Mouse (Mus musculus) cerebellum, adult 8-10 months (tissue): ENCODE data around the gene Arhgef3.
"Not testable (repeated sequence)": the region's sequence is repeated elsewhere in the genome, so short reads cannot be mapped to it uniquely, and the experiment has no call there.

Experiments used
- DNase-seq: peaks from one replicate; pipeline ENCODE4 v3.0.0; 2022

Gene Arhgef3

DNA sequence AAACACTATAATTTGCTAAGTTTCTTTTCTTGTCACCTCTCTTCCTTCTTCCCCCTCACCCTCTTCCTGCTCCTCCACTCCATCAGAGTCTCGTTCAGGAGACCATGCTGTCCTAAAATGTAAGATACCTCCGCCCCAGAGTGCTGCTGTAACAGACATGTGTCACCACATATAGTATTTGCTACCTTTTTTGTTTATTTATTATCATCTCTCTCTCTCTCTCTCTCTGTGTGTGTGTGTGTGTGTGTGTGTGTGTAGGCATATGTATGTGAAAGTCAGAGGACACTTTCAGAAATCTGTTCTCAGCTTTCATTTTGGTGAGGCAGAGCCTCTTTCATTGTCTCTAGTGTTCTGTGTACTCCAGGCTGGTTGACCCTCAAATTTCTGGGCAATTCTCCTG is 119.0 kb downstream of the Arhgef3 start:
- no peak for DNase-seq

DNA sequence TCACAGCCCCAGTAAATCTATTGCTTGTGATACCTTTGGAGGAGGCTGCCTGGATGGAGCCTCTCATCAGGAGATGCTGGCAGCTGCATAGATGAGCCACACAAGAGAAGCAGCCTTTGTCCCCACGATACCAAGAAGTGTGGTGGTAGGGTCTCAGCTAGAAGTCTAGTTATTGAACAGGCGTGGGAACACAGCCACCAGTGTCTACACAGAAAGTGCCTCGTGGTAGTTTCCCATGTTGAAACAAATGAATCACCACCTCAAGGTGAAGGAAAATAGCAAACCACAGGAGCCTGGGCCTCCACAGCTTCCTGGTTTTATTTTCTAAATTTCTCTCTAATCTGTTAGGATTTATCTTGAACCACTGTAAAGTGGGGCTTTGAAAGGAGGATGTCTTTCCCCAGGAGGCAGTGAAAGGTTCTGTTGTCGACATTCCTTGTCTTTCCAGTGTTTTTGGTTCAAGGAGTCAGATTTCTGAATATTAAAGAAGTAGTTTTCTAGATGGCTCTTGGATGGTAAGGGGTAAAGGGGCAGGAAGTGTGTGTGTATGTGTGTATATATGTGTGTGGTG is 119.7 kb downstream of the Arhgef3 start:
- no peak for DNase-seq

DNA sequence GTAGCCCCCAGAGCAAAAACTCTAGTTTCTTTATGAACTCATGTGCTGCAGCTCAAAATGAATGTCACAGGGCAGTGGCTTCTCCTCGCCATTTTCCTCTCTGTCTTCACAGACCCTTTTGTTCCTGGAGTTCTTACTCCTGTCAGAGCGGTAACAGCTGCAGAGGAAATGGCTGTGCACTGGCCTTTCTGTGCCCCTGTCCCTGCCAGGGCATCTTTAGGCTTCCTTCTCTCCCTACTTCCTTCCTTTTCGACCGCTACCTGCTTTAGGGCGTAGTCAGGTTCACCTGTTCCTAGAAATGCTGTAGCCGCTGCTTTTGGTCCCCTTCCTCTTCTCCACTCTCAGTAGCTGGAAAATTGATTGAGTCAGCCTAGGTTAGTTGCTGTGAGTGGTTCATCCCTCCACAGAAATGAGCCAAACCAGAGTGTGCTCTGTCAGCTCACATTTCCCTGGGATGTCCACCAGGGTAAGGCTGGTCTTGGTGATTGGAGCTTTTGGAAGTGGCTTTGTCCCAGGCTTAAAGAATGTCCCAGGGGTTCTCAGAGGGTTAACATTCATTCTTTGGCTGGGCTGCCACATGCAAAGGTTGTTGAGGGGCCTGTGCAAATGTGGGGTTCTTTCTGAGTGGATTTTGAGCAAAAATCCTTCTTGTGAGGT is 121.3 kb downstream of the Arhgef3 start:
- no peak for DNase-seq

DNA sequence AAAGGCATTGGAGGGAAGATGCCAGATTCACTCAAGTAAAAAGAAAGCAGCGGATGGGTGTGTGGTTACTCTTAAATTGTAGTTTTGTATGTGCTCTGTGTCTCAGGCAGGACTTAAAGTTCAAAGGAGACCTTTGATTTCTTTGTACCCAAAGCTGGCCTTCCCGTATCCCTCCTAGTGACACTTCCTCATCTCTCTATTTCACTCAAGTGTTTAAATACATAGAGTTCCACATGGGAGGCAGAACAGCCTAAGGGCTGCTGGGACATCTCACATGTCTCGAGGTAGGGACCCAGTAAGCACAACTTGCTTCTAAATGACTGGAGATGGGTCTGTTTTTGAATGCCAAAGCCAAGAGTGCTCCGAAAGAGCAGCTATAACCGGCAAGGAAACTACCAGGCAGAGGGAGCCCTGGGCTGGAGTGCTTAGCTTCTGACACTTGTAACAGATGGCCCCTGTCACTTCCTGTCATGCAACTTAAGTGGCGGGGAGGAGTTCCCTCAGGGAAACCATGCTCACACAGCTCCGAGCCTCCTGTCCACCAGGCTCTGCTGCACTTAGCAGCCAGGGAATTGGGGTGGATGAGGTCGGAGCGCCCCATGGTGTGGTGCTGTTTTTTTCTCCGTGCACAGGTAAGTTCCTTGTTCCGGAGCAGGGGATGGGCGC is 123.0 kb downstream of the Arhgef3 start:
- DNase-seq = peak; percentile 64

DNA sequence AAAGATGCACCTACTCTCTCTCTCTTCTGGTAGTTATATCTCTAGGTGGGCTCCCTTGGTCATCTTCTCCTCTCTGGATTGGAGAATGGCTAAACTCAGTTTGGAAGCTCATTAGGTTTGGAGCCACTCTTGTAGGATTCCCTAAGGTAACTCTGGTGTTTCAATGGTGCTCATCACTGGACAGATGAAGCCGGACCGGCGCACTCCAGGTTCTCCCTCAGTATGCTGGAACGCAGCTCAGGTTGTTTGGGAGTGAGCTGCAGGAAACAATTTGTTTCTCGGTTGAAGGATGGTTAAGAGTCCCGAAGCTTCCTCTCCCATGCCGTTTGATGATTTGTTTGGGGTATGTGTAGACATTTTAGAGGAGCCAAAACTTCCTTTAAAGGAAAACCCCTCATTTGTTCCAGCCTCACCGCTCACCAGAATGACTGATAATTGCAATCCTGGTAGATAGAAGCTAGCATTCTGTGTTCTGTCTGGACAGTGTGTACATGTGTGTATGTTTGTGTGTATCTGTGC is 124.0 kb downstream of the Arhgef3 start:
- DNase-seq = peak; percentile 41

DNA sequence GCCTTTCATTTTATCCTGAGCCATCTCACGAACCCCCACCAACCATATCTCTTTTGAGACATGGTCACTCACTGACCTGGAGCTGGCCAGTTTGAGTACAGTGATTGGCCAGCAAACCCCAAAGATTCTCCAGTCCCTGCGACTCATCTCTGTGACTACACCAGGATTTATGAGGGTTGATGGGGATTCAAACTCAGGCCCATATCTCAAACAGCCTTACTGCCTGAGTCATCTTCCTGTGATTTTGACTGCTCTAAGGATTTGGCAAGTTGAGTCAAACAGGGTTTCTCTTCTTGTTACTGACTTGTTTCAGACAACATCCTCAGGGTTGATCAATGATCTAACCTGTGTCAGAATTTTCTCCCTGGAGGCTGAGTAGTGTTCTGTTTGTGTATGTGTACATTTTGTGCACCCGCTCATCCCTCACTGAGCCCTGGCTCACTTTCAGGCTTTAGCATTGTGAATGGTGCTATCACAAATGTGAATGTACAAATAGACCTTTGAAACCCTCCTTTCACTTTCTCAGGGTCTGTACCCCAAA is 124.9 kb downstream of the Arhgef3 start:
- DNase-seq = no peak

DNA sequence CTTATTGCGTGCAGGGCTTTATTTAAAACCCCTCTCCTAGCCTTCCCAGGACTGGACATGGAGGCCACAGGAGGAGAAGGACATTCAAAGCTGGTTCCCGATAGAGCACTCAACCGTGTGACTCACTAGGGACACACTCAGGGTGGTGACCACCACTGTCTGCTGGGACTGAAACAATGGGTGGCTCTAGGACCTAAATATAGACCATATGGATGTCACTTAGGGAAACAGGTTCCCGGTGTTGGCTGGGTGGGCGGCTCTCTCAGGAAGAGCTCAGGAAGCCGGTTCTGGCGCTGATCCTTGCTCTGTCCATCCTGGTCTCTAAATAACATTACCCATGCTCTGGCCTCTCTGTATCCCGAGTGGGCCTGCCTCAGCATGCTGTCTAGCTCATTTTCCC is 127.6 kb downstream of the Arhgef3 start:
- DNase-seq = no peak

DNA sequence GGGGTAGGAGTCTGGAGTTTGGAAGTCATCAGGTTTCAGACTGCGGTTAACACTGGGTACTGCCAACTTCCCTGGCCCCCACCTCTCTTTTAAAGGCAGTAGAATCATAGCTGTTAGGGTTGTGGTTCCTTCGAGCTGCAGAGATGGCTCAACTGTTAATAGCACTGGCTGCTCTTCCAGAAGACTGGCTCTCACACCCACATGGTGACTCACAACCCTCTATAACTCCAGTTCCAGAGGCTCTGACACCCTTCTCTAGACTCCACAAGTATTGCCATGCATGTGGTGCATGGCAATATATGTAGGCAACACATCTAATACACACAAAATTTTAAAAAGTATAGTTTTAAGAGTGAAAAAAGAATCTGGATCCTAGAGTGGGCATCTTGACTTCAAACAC is 128.1 kb downstream of the Arhgef3 start:
- DNase-seq = no peak

DNA sequence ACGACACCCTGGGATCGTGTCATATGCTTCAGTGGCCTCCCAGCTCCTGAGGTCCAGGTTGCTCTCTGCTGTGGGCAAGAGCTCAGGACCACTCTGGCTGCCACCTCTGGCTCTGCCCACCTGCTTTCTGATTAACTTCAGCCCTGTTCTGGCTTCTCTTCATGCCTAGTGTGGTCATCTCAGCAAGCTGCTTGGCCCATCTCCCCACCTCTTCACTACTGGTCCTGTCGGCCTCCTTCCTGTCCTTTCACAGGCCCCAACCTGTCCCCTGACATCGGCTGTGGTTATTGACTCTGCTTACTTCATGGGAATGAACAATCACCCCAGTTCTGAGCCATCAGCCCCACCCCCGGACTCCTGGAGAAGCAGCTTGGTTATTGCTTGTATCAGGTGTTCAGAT is 128.9 kb downstream of the Arhgef3 start:
- DNase-seq = no peak

DNA sequence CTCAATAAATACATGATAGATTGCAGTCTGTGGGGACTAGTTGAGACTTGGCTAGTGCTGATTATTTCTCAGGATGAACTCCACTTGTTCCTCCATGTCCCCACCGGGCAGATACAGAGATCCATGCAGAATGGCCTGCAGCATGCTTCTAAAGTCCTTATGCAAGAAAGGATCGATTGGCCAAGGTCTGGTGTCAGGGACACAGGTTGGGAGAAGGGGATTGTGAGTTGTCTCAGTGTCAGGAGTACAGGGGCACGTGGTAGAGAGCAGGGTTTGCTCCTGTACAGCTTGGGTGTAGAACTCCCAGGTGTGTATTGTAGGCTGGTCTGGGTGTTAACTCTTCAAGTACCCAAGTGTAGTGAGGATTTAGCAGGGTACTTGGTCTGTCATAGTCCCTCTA is 130.2 kb downstream of the Arhgef3 start:
- DNase-seq = no peak

DNA sequence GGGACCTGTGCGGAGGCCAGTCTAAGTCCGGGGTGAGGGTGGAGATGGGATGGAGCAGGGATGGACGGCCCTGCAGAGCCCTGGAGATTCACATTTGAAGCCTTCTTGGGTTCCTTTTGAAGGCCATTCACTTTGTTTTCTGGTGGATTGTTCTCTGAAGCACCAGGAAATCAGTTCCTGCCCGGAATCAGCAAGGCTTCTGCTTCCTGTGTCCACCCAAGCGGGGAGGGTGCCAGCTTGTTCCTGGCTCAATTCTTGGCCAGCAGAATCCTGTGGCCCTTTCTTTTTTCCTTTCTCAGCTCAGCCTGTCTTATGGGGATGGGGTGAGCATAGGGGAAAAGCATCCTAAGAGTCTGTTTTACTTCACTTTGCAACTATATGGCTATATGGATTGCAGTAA is 131.7 kb downstream of the Arhgef3 start:
- peak; percentile 52 for DNase-seq

DNA sequence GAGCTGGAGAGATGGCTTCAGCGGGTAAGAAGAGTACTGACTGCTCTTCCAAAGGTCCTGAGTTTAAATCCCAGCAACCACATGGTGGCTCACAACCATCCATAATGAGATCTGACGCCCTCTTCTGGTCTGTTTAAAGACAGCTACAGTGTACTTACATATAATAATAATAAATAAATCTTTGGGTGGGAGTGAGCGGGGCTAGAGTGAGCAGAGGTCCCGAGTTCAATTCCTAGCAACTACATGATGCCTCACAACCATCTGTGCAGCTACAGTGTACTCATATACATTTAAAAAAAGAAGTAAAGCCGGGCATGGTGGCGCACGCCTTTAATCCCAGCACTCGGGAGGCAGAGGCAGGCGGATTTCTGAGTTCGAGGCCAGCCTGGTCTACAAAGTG is 132.2 kb downstream of the Arhgef3 start:
- DNase-seq = not testable (repeated sequence)

DNA sequence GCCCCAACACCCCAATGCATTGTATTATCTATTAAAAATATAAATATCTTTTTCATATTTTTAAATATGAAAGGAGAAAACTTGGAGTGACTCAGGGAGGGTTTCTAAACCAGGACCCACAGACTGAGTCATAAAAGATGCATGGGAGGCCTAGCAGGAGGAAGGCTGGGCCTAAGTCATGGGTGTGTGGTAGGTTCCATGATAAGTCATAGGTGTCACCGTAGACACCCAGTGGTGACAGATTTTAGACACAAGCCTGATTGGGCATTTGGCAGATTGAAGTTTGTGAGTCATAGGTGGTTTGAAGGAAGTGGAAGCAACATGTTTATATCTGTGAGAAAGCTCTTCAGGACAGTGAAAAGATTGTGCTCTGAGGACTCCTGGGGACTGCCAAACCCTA is 134.4 kb downstream of the Arhgef3 start:
- DNase-seq = no peak

DNA sequence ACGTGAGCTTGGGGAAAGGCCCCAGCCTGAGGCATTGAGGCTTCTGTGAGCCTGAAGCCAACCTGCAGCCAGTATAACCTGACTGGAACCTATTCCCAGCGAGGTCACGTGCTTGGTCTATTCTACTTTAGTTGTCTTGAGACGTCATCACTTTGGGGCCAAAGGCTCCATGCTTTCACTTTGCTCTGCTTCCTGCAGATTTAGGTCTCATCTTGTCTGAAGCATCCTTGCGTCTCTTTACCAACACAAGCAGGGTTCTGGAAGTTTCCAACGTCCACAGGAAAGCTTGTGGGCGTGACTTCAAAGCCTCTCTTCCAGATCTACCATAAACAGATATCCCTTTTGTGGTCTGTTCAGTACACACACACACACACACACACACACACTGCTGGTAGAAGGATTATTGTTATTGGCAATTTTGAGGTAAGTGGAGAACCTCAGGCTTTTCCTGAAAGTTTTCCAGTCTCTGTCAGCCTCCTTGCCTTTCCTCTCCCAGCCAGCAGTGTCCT is 135.6 kb downstream of the Arhgef3 start:
- no peak for DNase-seq

DNA sequence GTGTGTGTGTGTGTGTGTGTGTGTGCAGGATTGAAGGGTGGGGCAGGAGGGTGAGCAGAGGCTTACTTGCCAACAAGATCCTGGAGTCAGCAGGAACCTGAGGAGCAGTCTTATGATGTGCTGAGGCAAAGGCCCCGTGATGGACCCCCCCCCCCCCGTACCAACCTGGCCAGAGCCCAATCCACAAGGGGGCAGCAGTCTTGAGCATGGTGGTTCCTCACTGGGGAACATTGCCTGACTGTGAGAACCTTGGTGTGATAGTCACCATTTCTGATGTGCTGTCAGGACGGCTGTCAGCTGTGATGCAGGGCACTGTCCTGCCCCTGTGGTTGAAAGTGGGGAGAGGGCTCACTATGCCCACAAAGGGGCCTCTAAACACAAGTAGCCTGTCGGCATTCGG is 138.7 kb downstream of the Arhgef3 start:
- DNase-seq = no peak

DNA sequence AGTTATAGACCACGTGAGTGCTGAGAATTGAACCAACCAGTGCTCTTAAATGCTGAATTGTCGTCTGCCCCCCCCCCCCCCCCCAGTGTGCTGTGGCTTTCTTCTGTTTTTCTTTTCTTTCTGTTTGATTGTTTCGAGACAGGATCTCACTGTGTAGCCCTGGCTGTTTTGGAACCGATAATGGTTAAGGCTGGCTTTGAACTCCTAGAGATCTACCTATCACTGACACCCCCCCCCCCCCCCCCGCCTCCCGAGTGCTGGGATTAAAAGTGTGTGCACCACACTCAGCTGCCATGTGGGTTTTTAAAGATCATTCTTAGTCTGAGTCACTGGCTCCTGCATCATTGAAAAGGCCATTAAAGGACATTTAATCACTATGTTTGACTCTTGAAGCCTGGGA is 147.7 kb downstream of the Arhgef3 start:
- no peak for DNase-seq

DNA sequence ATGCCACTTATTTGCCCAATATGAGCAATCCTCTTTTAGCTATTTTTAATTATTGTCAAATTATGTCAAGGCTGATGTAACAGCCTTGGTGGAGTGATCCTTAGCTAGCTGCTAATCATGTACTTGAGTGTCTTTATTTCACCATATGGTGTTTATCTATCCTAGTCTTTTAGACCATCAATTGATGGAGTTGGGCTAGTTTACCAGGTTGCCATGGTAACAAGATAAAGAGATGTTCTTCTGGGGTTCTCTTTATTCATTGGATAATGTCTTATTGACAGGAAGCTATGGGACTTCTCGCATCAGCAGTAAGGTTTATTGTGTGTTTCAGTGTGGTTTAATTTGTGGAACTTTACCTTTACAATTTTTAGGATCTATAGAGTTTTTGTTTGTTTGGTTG is 151.9 kb downstream of the Arhgef3 start:
- no peak for DNase-seq

DNA sequence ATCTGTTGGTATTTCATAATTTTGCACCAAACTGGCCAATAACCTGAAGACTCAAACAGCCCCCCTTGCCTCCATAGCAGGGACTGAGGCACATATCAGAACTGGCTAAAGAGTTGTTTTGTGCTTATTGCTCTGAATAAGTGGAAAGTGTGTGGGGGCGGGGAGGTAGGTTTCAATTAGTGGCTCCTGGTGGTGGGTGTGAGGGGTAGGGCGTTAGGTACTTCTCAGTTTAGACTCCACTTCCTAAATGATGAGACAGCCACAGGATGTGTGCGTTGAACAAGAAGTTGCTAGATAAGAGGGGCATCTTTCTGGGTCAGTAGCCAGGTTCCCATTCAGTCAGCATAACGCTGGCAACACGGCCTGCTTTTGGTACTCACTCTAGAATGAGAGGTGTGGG is 153.4 kb downstream of the Arhgef3 start:
- DNase-seq = no peak

DNA sequence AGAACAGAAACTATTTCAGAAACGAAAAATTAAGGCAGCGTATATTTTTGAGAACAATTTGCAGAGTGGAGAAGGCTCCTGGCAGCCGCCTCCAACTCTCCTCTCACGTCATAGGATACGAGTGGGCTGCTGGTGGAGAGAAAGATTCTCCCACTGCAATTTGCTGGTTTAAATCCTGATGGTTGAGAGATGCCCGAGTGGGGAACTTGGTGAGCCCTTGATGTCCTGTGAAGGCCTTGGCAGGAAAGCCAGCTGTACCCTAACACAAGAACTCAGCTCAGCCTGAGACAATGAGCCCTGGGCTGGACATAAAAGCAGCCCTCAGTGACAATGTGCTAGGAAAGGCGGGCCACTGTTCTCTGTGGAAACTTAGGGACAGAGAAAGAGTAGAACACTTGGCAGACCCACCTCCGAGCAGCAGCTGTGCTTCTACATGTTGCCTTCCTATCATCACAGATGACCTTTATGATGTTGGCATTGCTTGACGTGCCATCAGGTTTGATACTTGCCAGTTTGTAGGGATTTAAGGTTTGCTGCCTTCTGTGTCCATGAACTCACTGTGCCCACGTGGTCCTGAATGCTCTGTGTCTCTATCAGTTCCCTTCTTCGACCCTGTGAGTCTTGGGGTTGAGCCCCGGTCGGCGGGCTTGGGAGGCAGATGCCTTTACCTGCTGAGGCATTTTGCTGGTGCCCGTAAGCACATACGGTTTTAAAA is 154.4 kb downstream of the Arhgef3 start:
- DNase-seq = peak; percentile 69

DNA sequence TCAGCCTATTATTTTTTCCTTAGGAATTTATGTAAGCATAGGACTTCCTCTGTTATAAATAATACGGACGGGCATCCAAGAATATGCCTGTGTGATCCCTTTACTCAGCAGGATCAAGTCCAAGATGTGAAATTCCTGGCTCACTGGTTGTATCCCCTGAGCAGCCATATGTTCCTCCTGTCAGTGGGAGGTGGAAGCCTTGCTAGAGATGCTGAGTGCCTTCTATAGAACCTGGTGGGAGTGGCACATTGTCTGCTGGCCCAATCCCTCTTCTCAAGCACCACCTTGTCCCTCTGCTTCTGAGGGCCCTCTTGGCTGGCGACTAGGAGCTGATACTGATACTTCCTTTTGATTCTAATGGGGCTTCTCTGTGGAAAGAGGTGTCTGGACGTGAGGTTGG is 155.1 kb downstream of the Arhgef3 start:
- DNase-seq = peak; percentile 84

DNA sequence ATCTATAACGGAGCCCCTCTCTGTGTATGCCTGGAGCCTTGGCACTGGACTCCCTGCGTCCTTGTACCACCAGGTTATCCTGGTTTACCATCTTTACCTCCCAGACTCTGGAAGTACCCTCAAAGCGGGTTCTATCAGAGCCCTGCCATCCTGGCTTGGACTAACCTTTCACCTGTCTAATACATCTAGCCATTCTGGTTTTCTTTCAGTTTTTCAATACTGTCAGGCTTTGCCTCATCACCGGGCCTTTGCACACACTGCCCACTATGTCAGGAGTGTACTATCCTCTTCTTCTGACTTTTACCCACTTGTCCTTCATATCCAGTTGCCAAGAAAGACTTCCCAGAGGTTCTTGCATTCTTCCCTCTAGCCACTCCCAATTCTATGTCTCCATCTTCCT is 155.8 kb downstream of the Arhgef3 start:
- DNase-seq = no peak

DNA sequence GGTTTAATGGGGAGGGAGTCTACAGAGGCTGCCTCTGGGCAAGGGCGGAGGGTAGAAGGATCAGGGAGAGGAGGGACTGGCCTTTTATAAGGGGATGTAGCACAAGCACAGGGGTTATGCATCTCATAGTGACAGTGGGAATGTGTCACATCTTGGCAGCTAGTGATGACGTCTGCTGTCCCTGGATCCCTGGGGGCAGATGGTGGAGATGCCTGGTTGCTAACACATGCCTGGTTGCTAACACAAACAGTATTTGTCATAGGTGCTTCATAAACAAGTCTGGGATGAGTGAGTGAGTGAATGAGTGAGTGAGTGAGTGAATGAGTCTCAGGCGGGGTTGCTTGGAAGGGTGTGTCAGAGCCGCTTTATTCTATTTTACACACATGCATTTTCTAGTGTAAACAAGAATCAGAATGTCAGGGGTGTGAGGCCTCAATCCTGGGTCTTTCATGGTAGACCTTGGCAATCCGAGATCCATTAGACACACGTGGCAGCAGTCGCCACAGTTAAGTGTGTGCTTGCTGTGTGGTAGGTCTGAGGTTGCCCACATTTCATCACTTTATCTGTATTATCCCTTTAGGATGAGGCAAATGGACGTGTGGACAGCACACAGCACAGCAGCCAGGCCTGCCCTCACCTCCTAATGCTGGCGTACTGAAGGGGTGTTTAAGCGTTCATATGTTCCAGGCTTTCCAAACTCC is 156.8 kb downstream of the Arhgef3 start:
- peak; percentile 27 for DNase-seq
